Mouse (Mus musculus) splenic B cell, adult 2 months (primary cell): Measurements from ENCODE around the gene Lin28a.
A peak's percentile ranks its signal among the peaks of the same experiment; 100 is the strongest.

Source experiments
- DNase-seq: peaks from one replicate; pipeline ENCODE4 v3.0.0-alpha.2; 2011; ENCODE audit warnings: low read depth, low spot score
- H3K27me3 ChIP-seq: 2 replicates; pipeline ENCODE4 v1.6.1; 2012; ENCODE audit warnings: mild to moderate bottlenecking, low read length, moderate library complexity, mixed read lengths; ENCODE audit not compliant: control insufficient read depth, poor library complexity, insufficient read depth, severe bottlenecking
- H3K36me3 ChIP-seq: 2 replicates; pipeline ENCODE4 v1.6.1; 2012; ENCODE audit warnings: mild to moderate bottlenecking, low read length, moderate library complexity, mixed read lengths; ENCODE audit not compliant: control insufficient read depth, poor library complexity, insufficient read depth, severe bottlenecking

The Lin28a gene

DNA sequence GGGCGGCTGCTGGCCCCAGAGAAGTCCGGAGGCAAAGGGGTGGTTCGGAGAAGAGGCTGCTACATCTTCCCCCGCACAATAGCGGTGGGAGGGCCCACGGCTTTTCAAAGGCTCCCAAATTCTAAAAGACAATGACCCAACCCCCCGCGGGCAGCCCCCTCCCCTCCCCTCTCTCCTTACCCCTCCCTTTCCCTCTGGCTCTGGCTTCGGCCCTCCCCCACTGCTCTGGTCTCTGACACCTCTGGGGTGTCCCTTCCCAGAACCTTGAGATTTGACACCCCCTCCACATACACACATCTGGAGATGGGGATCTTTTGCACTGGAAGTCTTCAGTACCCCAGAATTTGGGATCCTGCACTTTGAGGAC lies at the start of gene Lin28a:
Gene Lin28a, minus strand, starts transcription at position 63 of the 367 bp plus-strand sequence.
- no peak for DNase-seq
- H3K27me3 ChIP-seq, result no peaks in the 10 kb centered on the region
- H3K36me3 ChIP-seq, result no peaks in the 10 kb centered on the region

- Histone ChIP-seq H3K27me3 (no peaks in the 10 kb centered on the region), H3K36me3 (no peaks in the 10 kb centered on the region)
- no peak for DNase-seq
These were observed 49.3 kb upstream of the Lin28a start for GRCm38 (mm10) chr4:134067833-134068544.

- no peak for DNase-seq
- Histone ChIP-seq H3K27me3 (no peaks in the 10 kb centered on the region), H3K36me3 (no peaks in the 10 kb centered on the region)
These were observed 48.7 kb upstream of the Lin28a start for GRCm38 (mm10) chr4:134067383-134067782.

DNA sequence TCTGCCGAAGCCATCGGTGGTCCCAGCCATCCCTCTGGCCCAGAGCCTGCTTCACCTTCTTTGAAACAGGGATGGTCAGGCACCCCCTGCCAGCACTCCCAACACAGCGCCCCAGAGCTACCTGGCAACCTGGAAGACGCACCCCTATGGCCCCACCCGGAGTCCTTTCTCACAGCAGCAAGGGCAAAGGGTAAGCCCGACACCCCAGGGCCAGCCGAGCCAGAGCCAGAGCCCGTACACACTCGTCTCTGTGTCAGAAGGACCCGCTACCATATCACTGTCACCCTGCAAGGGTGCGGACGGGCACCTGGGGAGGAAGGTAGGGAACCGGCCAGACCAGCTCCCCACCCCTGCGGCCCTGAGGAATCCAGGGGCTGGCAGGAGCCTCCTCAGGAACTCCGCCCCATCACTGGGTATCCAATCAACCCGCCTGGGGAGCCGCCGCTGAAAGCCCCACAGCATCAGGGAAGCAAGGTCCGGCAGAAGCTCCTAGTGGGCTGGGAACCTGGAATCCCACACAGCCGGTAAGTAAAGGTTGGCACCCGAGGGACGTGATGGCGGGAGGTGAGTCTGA lies 46.9 kb upstream of the Lin28a start:
- Histone ChIP-seq H3K27me3 (no peaks in the 10 kb centered on the region), H3K36me3 (no peaks in the 10 kb centered on the region)
- no peak for DNase-seq

- DNase-seq, result no peak
- Histone ChIP-seq H3K36me3 (no peaks in the 10 kb centered on the region), H3K27me3 (no peaks in the 10 kb centered on the region)
These were observed 43.9 kb upstream of the Lin28a start for GRCm38 (mm10) chr4:134062561-134062960.

DNA sequence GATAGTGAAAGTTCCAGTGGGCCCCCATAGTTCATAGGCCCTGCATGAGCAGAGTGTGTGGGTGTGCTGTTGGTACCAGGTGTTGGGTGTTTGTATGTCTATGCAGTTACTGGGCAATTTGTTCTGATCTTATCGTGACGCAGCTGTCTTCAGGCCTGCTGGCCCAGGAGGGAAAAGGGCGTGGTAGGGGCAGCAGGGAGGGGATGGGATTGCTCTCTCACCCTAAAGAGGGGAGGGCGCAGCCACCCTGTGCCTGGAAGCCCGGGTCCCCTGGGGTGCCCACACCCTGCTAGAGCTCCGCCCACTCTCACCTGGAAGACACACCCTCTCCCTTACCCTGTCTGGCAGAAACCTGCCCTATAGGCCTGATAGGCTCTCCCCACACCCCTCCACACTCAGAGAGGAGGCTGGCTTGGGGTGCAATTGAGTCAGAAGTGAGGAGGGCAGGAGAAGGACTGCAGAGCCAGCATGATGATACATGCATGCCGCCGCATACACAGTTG lies 43.4 kb upstream of the Lin28a start:
- no peaks in the 10 kb centered on the region for H3K36me3 ChIP-seq
- H3K27me3 ChIP-seq, result no peaks in the 10 kb centered on the region
- DNase-seq, result no peak

DNA sequence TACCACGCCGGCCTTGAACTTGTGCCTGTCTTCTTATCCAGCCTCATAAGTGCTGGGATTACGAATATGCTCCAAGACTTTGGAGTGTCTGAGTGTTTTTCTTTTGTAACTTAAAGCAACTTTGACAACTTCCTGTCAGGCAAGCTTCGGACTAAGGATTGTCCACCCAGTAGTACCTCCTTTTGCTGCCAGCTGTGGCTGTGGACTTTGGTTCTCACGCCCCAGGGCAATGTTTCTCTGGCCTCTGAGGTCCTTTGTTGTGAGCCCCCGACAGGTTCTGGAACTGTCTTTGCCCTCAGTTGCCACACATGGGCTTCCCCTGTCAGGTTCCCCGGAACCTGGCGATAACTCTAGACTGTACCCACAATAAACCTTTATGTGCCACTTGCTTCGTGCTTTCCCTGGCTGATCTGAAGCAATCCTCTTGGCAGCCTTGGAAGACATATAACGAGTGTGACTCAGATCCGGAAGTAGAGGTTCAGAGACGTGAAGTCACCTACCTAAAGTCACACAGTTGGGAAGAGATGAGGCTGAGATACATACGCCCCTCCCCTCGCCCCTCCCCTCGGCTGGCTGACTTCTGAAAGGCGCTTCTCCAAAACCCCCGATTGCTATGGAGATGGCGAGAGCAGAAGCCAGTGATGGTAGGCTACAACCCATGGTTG lies 42.7 kb upstream of the Lin28a start:
- no peaks in the 10 kb centered on the region for H3K36me3 ChIP-seq
- H3K27me3 ChIP-seq, result no peaks in the 10 kb centered on the region
- DNase-seq, result no peak

GRCm38 (mm10) chr4:134060135-134060865 lies 41.7 kb upstream of the Lin28a start, which contains the start of gene Crybg2:
Gene Crybg2, plus strand, starts transcription at chr4:134060815.
- no peaks in the 10 kb centered on the region for H3K36me3 ChIP-seq
- H3K27me3 ChIP-seq, result no peaks in the 10 kb centered on the region
- DNase-seq, result no peak

DNA sequence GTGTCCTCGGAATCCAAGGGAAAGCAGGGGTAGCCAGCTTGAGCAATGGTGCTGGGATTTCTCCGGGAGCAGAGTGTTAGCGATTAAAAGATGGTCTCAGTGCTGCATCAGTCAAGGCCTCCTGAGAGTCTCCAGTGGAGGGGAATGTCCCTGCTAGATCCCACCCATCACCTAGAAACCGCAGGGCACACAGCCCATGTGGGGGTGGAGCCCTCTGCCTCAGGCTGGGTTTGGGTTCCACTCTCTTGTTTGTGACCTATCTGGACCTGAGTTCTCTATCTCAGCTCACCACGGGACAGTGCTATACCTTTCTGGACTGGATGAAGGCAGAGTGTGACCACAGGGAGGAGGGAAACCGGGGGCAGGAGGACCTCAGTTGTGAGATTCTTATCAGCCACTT lies 40.3 kb upstream of the Lin28a start:
- DNase-seq, result no peak
- no peaks in the 10 kb centered on the region for H3K36me3 ChIP-seq
- no peaks in the 10 kb centered on the region for H3K27me3 ChIP-seq

DNA sequence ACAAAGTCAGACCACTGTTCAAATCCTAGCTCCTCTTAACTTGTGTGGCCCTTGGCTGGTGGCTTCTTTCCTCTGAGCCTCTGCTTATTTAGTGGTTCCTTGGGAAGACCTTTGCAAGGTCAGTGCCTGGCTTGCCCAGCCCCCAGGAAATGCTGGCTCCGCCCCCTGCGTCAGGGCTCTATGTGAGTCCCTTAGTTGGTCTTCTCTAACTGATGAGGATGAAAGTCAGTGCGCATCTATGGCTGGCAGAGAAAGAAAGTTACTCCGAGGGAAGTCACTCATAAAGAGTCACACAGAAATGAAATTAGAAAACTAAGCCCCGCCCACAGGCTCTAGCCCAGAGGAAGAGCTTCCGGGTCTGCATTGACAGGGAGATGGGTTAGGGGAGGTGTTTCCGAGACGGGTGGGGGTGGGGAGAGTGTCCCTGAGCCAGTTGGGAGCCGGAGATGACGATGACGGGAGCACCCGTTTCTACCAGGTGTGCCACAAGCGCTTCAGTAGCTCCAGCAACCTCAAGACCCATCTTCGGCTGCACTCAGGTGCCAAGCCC lies 39.6 kb upstream of the Lin28a start:
- no peaks in the 10 kb centered on the region for H3K36me3 ChIP-seq
- peak; percentile 19 for DNase-seq
- no peaks in the 10 kb centered on the region for H3K27me3 ChIP-seq

- no peak for DNase-seq
- H3K36me3 ChIP-seq, result no peaks in the 10 kb centered on the region
- no peaks in the 10 kb centered on the region for H3K27me3 ChIP-seq
These were observed 34.9 kb upstream of the Lin28a start, which contains the start of gene Zfp683 for GRCm38 (mm10) chr4:134053538-134053937. Gene Zfp683, plus strand, starts transcription at chr4:134053838.

DNA sequence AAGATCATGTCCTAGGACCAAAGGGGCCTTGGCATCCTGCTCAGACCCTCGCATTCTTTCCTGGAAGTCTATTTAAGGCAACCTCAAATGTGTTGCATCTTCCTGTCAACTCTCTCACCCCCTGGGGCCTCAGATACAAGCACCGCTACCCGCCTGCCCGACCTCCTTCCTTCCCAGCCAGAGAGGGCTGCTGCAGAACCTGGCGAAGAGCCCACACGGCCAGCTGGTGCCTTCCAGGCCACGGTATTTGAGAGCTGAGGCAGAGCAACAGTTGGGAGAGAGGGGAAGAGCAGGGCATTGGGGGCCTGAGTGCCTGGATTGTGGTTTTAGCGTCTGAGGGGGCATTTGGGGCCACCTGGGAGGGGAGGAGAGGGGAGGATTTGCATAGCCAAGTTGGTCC lies 33.9 kb upstream of the Lin28a start:
- DNase-seq, result no peak
- Histone ChIP-seq H3K27me3 (no peaks in the 10 kb centered on the region), H3K36me3 (no peaks in the 10 kb centered on the region)

DNA sequence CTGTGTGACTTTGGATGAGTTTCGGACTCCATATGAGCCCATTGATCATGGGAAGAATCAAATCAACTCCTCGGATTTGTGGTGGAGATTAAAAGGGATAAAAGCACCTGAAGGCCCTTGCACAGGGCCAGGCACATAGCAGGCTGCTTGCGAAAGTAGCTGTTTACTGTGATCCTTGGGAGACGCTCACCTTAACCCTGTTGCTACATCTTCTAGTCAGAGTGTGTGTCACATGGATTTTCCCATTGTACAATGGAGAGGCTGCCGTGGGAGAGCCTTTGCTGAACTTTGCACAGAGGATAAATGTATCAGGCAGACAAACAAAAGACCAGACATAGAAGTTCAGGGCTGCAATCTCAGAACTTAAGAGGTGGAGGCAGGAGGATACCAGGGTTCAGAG lies 33.3 kb upstream of the Lin28a start:
- Histone ChIP-seq H3K27me3 (no peaks in the 10 kb centered on the region), H3K36me3 (no peaks in the 10 kb centered on the region)
- DNase-seq, result no peak

GRCm38 (mm10) chr4:134047648-134048047 lies 29.0 kb upstream of the Lin28a start:
- H3K27me3 ChIP-seq, result no peaks in the 10 kb centered on the region
- no peak for DNase-seq
- H3K36me3 ChIP-seq, result no peaks in the 10 kb centered on the region
